Mouse (Mus musculus): ENCODE measurements around the gene Capn3. TPM values are rescaled to one million over a fixed set of nuclear protein-coding genes. Genes with fewer than 3 reads are reported as not detected.

Gene Capn3
- polyA plus RNA-seq, 1 experiment: 1.3 TPM

DNA sequence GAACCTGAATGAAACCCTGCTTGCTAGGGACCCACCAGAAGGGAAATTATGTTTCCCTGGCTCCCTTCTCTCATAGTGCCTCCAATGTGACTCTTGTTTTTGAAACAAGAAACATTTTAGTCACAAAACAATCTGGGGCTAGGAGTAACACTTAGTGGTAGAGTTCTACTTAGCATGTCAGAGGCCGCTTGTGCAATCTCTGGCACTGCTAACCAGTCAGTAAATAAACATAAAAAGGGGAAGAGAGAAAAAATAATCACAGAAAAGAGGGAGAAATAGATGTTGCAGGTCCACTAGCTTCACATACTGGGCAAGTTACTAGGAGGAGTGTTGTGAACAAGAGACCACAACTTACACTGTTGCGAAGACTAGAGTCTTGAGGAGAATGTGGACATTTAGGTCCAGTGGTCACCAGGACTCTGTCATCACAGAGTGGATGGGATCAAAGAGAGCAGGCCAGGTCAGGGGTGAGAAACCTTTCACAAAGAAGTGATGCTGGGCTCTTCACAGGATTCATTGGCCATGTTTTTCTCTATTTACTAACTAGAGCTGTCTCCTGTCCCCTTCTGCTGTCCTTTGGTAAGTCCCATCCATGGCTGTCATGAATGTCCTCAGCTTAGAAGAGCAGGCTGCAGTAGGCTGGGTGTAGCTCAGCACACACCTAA lies 9.0 kb downstream of the Capn3 start:
- no peaks in the 10 kb centered on the region for H3K4me1 ChIP-seq (ENCODE audit: control insufficient read depth, insufficient read depth, insufficient read length, low read length)
- no peak overlapping the region for H3K4me3 ChIP-seq (ENCODE audit: low read depth, low read length)
- H3K27ac ChIP-seq (ENCODE audit: insufficient read depth, low read depth, low read length): no peak overlapping the region
- H3K36me3 ChIP-seq (ENCODE audit: control insufficient read depth, insufficient read depth, low read length): peaks cover 6% of the 10 kb centered on the region
- TF ChIP-seq CTCF (IDR thresholded peaks at IDR 0.05; ENCODE audit: extremely low read depth, insufficient read length, insufficient replicate concordance, low read depth, low read length) (no peak), POLR2A (IDR thresholded peaks at IDR 0.05; ENCODE audit: low read depth, low read length) (no peak)
- 80% methylated on average over 2 of the region's 2 CpGs for WGBS
- no peaks in the 10 kb centered on the region for H3K27me3 ChIP-seq (ENCODE audit: control insufficient read depth, insufficient read depth, low read length)

DNA sequence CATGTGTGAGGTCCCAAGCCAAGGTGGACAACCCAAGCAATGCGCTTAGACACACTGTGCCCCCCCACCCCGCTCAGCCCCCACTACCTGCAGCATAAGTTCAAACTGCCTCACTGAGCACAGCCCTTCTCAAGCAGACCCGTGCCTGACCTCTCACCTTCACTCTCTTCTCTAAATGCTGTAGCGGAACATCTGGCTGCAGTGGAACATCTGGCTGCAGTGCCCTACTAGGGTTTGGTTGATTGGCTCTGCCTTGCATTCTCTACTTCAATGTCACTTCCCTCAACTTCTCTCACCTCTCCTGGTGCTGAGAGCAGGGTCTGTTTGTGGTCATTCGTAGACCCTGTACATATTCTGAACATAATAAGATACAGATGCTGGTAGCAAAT lies 9.6 kb downstream of the Capn3 start:
- no peak for TF ChIP-seq POLR2A (IDR thresholded peaks at IDR 0.05; ENCODE audit: low read depth, low read length)
- TF ChIP-seq CTCF (IDR thresholded peaks at IDR 0.05; ENCODE audit: extremely low read depth, insufficient read length, insufficient replicate concordance, low read depth, low read length): no peak
- Histone ChIP-seq H3K36me3 (ENCODE audit: control insufficient read depth, insufficient read depth, low read length) (peaks cover 4% of the 10 kb centered on the region; the same call in 1 of the 2 replicates), H3K4me3 (ENCODE audit: low read depth, low read length) (no peak overlapping the region), H3K27ac (ENCODE audit: insufficient read depth, low read depth, low read length) (no peak overlapping the region), H3K27me3 (ENCODE audit: control insufficient read depth, insufficient read depth, low read length) (no peaks in the 10 kb centered on the region), H3K4me1 (ENCODE audit: control insufficient read depth, insufficient read depth, insufficient read length, low read length) (no peaks in the 10 kb centered on the region)
- WGBS: 85% methylated on average over 5 of the region's 5 CpGs

DNA sequence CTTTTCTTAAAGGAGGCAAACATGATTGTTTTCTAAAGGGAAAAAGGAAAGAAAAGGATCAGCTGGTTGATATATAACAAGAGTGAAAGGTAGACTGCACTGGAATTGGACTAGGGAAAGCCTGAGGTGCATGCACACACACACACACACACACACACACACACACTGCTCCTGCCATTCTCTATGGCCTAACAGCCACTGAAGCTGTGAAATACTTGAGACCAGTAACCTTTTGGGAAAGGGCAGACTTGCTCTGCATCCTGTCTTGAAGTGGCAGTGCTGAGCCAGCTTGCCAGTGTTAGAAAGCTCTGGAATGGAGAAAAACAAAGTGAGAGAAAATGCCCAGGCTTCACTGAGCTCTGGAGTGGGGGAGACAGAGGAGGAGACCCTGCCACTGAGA lies 12.2 kb downstream of the Capn3 start:
- no peaks in the 10 kb centered on the region for H3K27me3 ChIP-seq (ENCODE audit: control insufficient read depth, insufficient read depth, low read length)
- no peaks in the 10 kb centered on the region for H3K36me3 ChIP-seq (ENCODE audit: control insufficient read depth, insufficient read depth, low read length)
- TF ChIP-seq CTCF (IDR thresholded peaks at IDR 0.05; ENCODE audit: extremely low read depth, insufficient read length, insufficient replicate concordance, low read depth, low read length): no peak
- TF ChIP-seq POLR2A (IDR thresholded peaks at IDR 0.05; ENCODE audit: low read depth, low read length): no peak
- H3K4me1 ChIP-seq (ENCODE audit: control insufficient read depth, insufficient read depth, insufficient read length, low read length): no peaks in the 10 kb centered on the region
- no peak overlapping the region for H3K4me3 ChIP-seq (ENCODE audit: low read depth, low read length)
- no peak overlapping the region for H3K27ac ChIP-seq (ENCODE audit: insufficient read depth, low read depth, low read length)

DNA sequence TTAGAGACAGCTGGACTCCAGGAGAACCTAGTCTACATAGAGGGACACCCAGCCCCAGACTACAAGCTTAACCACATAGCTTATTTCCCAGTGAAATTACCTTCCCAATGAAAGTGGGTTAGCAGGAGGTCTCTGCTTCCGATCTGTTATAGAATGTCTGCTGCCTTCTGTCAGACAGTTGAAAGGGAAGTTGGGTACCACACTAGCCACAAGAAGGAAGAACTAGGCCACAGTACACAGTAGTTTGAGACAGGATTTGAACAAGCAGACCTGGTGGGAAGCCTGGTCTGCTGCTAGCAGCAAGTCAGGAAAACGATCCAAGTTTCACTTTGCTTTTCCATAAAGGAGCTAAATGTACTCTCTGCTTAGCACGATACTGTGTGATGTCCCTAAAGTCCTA lies 13.4 kb downstream of the Capn3 start:
- Histone ChIP-seq H3K4me3 (ENCODE audit: low read depth, low read length) (no peak overlapping the region), H3K27me3 (ENCODE audit: control insufficient read depth, insufficient read depth, low read length) (no peaks in the 10 kb centered on the region), H3K36me3 (ENCODE audit: control insufficient read depth, insufficient read depth, low read length) (no peaks in the 10 kb centered on the region), H3K27ac (ENCODE audit: insufficient read depth, low read depth, low read length) (no peak overlapping the region), H3K4me1 (ENCODE audit: control insufficient read depth, insufficient read depth, insufficient read length, low read length) (no peaks in the 10 kb centered on the region)
- 66% methylated on average over 3 of the region's 3 CpGs for WGBS
- TF ChIP-seq POLR2A (IDR thresholded peaks at IDR 0.05; ENCODE audit: low read depth, low read length) (no peak), CTCF (IDR thresholded peaks at IDR 0.05; ENCODE audit: extremely low read depth, insufficient read length, insufficient replicate concordance, low read depth, low read length) (no peak)

DNA sequence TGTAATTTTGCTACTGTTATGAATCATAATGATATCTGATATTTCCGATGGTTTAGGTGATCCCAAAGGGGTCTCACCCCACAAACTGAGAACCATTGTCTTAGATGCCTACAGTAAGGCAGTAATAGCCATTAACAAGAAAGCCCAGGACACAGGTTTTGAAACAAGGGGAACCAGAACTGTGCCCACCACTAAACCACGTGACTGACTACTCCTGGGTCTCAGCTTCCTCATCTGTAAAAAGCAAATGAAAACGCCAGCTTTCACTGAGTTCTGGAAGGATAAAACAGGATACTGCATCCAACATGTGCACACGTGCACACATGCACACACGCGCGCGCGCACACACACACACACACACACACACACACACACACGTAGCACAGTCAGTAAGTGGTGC lies 13.9 kb downstream of the Capn3 start:
- no peaks in the 10 kb centered on the region for H3K4me1 ChIP-seq (ENCODE audit: control insufficient read depth, insufficient read depth, insufficient read length, low read length)
- TF ChIP-seq CTCF (IDR thresholded peaks at IDR 0.05; ENCODE audit: extremely low read depth, insufficient read length, insufficient replicate concordance, low read depth, low read length): no peak
- no peak for TF ChIP-seq POLR2A (IDR thresholded peaks at IDR 0.05; ENCODE audit: low read depth, low read length)
- H3K27me3 ChIP-seq (ENCODE audit: control insufficient read depth, insufficient read depth, low read length): no peaks in the 10 kb centered on the region
- WGBS: 85% methylated on average over 10 of the region's 10 CpGs
- no peak overlapping the region for H3K27ac ChIP-seq (ENCODE audit: insufficient read depth, low read depth, low read length)
- H3K36me3 ChIP-seq (ENCODE audit: control insufficient read depth, insufficient read depth, low read length): no peaks in the 10 kb centered on the region
- no peak overlapping the region for H3K4me3 ChIP-seq (ENCODE audit: low read depth, low read length)

DNA sequence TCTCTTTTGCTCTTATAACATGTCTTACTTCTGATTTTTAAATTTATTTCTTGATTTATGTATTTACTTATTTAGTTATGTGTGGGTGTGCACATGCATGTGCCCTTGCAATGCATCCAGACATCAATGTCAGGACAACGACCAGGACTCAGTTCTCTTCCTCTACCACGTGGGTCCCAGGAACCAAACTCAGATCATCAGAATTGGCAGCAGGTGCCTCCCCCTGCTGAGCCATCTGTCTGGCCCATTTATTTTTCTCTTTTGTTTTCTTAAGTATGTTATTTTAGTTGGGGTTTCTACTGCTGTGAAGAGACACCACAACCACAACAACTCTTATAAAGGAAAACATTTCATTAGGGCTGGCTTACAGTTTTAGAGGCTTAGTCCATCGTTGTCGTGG lies 15.0 kb downstream of the Capn3 start:
- no peak for TF ChIP-seq CTCF (IDR thresholded peaks at IDR 0.05; ENCODE audit: extremely low read depth, insufficient read length, insufficient replicate concordance, low read depth, low read length)
- Histone ChIP-seq H3K4me3 (ENCODE audit: low read depth, low read length) (no peak overlapping the region), H3K4me1 (ENCODE audit: control insufficient read depth, insufficient read depth, insufficient read length, low read length) (no peaks in the 10 kb centered on the region), H3K27ac (ENCODE audit: insufficient read depth, low read depth, low read length) (no peak overlapping the region), H3K36me3 (ENCODE audit: control insufficient read depth, insufficient read depth, low read length) (no peaks in the 10 kb centered on the region), H3K27me3 (ENCODE audit: control insufficient read depth, insufficient read depth, low read length) (no peaks in the 10 kb centered on the region)
- WGBS: 72% methylated on average over 4 of the region's 4 CpGs

DNA sequence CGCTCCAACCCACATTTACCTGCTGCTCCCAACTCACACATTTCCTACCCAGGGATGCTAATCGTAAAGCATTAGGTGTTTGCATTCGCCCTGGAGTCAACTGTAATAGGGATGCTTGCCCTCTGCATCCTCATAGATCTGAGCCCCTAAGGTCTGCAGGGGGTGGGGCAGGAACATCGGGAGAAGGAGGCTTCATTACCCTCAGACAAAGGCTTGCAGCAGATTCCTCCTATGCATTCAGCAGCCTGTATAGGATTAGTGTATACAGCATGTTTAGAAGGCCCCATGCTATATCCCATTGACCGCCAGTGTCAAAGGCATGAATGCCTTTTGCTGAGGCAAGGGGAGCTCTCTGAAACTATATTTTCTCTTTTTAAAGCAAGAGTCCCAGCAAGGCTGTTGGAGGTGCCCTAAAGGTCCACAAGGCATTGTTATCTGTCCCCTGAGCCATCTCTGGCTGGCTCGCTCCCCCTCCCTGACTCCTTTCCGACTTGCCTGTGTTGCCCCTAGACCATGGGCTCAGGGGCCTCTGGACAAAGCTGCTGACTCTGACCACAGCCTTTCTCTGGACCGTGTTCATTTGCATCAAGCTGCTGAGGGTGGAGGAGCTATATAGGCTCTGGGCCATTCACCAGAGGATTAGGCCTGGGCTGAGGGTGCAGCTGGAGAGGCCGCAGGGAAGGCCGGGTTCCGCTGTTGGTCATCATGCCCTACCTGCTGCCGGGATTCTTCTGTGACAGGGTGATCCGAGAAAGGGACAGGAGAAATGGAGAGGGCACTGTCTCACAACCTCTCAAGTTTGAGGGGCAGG lies 20.7 kb downstream of the Capn3 start:
- Histone ChIP-seq H3K4me3 (ENCODE audit: low read depth, low read length) (no peak overlapping the region), H3K36me3 (ENCODE audit: control insufficient read depth, insufficient read depth, low read length) (no peaks in the 10 kb centered on the region), H3K4me1 (ENCODE audit: control insufficient read depth, insufficient read depth, insufficient read length, low read length) (no peaks in the 10 kb centered on the region), H3K27ac (ENCODE audit: insufficient read depth, low read depth, low read length) (no peak overlapping the region), H3K27me3 (ENCODE audit: control insufficient read depth, insufficient read depth, low read length) (no peaks in the 10 kb centered on the region)
- TF ChIP-seq CTCF (IDR thresholded peaks at IDR 0.05; ENCODE audit: extremely low read depth, insufficient read length, insufficient replicate concordance, low read depth, low read length): no peak
- no peak for TF ChIP-seq POLR2A (IDR thresholded peaks at IDR 0.05; ENCODE audit: low read depth, low read length)
- 84% methylated on average over 13 of the region's 13 CpGs for WGBS

All from small intestine, adult 2 months (tissue).